Mouse (Mus musculus): ENCODE data around the gene Stx7. TPM values are rescaled to one million over a fixed set of nuclear protein-coding genes. Genes with fewer than 3 reads are reported as not detected.

The Stx7 gene
- polyA plus RNA-seq, 1 experiment from 2014 or later, result 127 TPM

GRCm38 (mm10) chr10:24138623-24139261 lies 10.4 kb upstream of the Stx7 start:
- no peaks in the 10 kb centered on the region for H3K27me3 ChIP-seq (replicated peaks)
- 48% methylated on average over 2 of the region's 2 CpGs for WGBS
- H3K4me3 ChIP-seq (replicated peaks), result no peak overlapping the region
- no peaks in the 10 kb centered on the region for H3K9me3 ChIP-seq
- peak; percentile 68 for ATAC-seq
- no peak overlapping the region for H3K9ac ChIP-seq
- H3K27ac ChIP-seq, result no peak overlapping the region
- 0 out of 2 replicates have a peak, but pooled peaks cover 2% of the 10 kb centered on the region for H3K4me1 ChIP-seq (replicated peaks)
- H3K36me3 ChIP-seq, result no peaks in the 10 kb centered on the region
- no peak overlapping the region for H3K4me2 ChIP-seq (replicated peaks)

GRCm38 (mm10) chr10:24142735-24143134 lies 6.4 kb upstream of the Stx7 start:
- 77% methylated on average over 3 of the region's 3 CpGs for WGBS
- Histone ChIP-seq H3K9ac (no peak overlapping the region), H3K9me3 (no peaks in the 10 kb centered on the region), H3K4me3 (replicated peaks) (no peak overlapping the region), H3K36me3 (no peaks in the 10 kb centered on the region), H3K27ac (no peak overlapping the region), H3K4me1 (replicated peaks) (0 out of 2 replicates have a peak, but pooled peaks cover 2% of the 10 kb centered on the region), H3K27me3 (replicated peaks) (no peaks in the 10 kb centered on the region), H3K4me2 (replicated peaks) (no peak overlapping the region)
- ATAC-seq, result no peak

DNA sequence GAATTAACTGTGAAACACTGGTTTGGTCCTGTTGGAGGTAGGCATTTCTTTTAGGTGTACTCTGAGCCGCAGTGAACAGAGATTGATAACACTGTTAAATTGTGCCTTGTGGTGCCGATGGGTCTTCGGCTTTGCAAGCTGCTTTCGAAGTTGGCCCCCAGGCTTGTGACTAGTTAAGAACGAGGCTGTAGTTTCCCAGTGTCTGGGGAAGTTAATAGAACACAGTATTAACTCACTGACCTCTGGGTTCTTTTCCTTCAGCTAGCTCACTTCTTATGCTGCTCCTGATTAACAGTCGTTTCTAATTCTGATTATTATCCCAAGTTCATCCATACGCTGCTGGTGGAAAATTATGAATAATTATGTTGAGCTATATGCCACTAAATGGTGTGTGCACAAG lies 984 bp downstream of the Stx7 start:
- Histone ChIP-seq H3K4me1 (replicated peaks) (peaks cover 11% of the 10 kb centered on the region; the same call in 1 of the 2 replicates), H3K27ac (no peak overlapping the region), H3K9ac (no peak overlapping the region), H3K36me3 (no peaks in the 10 kb centered on the region), H3K4me3 (replicated peaks) (peak overlapping the region; percentile 81), H3K9me3 (no peaks in the 10 kb centered on the region), H3K4me2 (replicated peaks) (peak overlapping the region; percentile 51), H3K27me3 (replicated peaks) (no peaks in the 10 kb centered on the region)
- 0 out of 2 replicates have a peak, but pooled peaks have one; percentile 19 for ATAC-seq
- WGBS, result 32% methylated on average over 7 of the region's 7 CpGs

DNA sequence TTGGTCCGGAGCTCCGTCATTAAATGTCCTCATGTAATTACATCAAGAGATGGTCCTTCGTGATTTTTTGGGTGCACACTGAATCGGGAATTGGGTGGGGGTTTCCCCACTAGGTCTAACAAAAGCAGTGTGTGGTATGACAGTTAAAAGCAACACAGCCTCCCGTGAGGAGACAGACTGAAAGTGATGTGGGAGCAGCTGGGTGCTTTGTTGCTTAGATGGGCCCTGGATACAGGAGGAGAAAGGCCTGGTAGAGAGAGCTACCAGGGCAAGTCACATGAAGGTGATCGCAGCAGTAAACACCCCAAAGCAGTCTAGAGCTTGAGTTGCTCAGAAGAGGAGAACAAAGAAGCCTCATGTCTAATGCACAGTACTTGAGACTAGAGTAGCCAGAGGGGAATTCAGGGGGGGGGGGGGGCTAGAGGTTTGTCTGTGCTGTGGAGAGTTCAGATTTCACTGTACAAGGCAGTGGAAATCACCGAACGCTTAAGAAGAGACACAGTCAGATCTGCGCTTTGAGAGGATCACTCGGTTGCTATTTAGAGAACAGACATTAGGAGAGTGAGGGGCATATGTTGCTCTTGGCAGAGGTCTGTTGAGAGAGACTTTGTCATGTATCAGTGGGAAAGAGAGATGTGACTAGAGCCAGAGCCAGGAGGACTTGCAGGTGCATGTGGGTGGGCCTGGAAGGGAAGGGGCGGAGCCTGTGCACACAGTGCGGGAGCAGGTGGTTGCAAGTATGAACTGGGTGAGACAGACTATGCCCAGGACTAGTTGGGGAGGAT lies 9.6 kb downstream of the Stx7 start:
- H3K9ac ChIP-seq, result no peak overlapping the region
- peaks cover 17% of the 10 kb centered on the region for H3K36me3 ChIP-seq
- no peak overlapping the region for H3K4me3 ChIP-seq (replicated peaks)
- no peaks in the 10 kb centered on the region for H3K4me1 ChIP-seq (replicated peaks)
- ATAC-seq, result no peak
- H3K27me3 ChIP-seq (replicated peaks), result no peaks in the 10 kb centered on the region
- H3K4me2 ChIP-seq (replicated peaks), result no peak overlapping the region
- H3K9me3 ChIP-seq, result no peaks in the 10 kb centered on the region
- WGBS, result 95% methylated on average over 12 of the region's 12 CpGs
- no peak overlapping the region for H3K27ac ChIP-seq

GRCm38 (mm10) chr10:24159575-24159974 lies 10.5 kb downstream of the Stx7 start:
- H3K9ac ChIP-seq, result no peak overlapping the region
- WGBS, result 46% methylated on average over 5 of the region's 5 CpGs
- peaks cover 6% of the 10 kb centered on the region for H3K4me1 ChIP-seq (replicated peaks)
- H3K36me3 ChIP-seq, result peaks cover 17% of the 10 kb centered on the region
- no peak overlapping the region for H3K4me3 ChIP-seq (replicated peaks)
- no peak overlapping the region for H3K27ac ChIP-seq
- H3K4me2 ChIP-seq (replicated peaks), result no peak overlapping the region
- no peaks in the 10 kb centered on the region for H3K27me3 ChIP-seq (replicated peaks)
- no peaks in the 10 kb centered on the region for H3K9me3 ChIP-seq
- ATAC-seq, result no peak

DNA sequence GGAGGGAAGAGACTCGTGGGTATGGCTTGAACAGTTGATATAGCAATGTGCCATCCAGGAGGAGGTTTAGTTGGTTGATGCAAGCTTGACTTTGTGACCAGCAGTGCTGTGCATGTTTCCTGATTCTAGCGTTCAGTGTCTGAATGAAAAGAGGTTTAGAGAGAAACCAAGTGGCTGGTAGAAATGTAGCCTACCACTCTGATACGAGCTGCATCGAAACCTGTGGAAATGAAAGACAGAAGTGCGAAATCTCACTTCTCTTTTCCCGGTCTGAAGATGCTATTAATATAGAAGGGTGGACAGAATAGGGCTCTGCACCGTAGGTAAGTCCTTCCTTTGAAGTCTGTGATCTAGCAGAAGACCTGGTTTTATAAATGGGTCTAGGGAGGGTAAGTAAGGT lies 11.2 kb downstream of the Stx7 start:
- no peaks in the 10 kb centered on the region for H3K9me3 ChIP-seq
- H3K9ac ChIP-seq, result no peak overlapping the region
- H3K4me1 ChIP-seq (replicated peaks), result peaks cover 11% of the 10 kb centered on the region
- H3K27ac ChIP-seq, result no peak overlapping the region
- no peak for ATAC-seq
- H3K4me2 ChIP-seq (replicated peaks), result no peak overlapping the region
- H3K36me3 ChIP-seq, result peaks cover 17% of the 10 kb centered on the region
- no peak overlapping the region for H3K4me3 ChIP-seq (replicated peaks)
- 86% methylated on average over 7 of the region's 7 CpGs for WGBS
- H3K27me3 ChIP-seq (replicated peaks), result no peaks in the 10 kb centered on the region

DNA sequence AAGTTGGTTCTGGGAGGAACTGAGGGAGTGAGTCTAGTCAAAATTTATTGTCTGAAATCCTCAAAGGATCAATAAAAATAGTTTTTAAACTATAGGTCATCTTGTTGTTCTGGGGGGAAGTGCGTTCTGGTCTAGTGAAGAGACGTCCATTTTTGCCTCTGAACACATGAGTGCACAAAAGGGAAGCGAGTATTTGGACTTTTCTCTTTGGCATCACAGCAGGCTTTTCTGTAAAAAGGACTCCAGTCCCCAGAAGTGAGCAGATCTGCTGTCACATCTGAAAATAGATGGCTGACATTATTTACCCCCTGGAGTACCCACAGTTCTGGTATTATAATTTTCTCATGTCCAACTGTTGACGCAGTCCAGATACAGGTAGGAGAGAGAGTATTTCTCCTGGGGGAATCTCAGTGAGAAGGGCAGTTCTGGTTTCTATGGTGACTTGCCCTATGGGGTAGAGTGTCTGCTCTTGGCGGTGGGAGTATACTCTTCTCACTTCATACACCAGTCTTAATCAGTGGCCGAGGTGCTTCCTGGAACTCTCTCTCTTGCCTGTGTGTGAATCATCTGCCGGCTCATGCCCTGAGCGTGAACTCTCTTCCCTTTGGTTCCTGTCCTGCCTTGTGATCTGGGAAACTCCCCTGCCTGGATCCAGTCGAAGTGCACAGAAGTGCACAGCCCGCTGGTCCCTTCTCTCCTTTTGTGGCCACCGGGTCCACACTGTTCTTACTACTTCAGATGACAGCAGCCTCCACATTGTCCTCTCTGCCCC lies 15.2 kb downstream of the Stx7 start:
- H3K4me2 ChIP-seq (replicated peaks), result peak overlapping the region; percentile 19; the same call in 1 of the 2 replicates
- ATAC-seq, result peak; percentile 90
- no peaks in the 10 kb centered on the region for H3K27me3 ChIP-seq (replicated peaks)
- no peak overlapping the region for H3K4me3 ChIP-seq (replicated peaks)
- 0 out of 2 replicates have a peak, but pooled peaks cover under 1% of the 10 kb centered on the region for H3K36me3 ChIP-seq
- WGBS, result 26% methylated on average over 11 of the region's 11 CpGs
- H3K9ac ChIP-seq, result no peak overlapping the region
- no peaks in the 10 kb centered on the region for H3K9me3 ChIP-seq
- 0 out of 2 replicates have a peak overlapping the region, but pooled peaks have one; percentile 13 for H3K27ac ChIP-seq
- H3K4me1 ChIP-seq (replicated peaks), result peaks cover 11% of the 10 kb centered on the region

- no peaks in the 10 kb centered on the region for H3K36me3 ChIP-seq
These were observed 15.8 kb downstream of the Stx7 start for GRCm38 (mm10) chr10:24164909-24165304.

DNA sequence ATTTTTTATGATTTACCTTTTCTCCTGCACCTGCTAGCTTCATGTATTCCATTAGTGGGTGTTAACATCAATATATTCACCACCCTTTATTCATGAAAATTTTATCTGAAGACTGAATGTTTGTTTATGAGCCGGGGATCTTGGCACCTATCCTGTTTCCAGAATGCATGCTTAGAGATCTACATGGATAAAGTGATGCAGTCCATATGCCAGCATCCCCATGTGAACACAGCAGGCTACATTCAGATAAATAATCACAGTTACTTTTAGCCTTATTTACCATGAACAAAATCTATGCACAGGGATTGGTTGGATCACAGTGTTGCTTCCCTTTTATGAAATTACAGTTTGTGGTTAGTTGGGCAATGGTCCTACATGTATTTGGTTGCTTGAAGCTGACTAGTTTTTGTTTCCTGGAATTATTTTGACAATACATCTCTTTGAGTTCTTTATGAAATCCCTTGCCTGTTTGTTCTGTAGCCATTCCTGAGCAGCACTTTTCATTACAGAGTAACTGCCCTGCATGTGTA lies 16.5 kb downstream of the Stx7 start:
- ATAC-seq, result no peak
- Histone ChIP-seq H3K4me3 (replicated peaks) (no peak overlapping the region), H3K9me3 (no peaks in the 10 kb centered on the region), H3K4me1 (replicated peaks) (peaks cover 11% of the 10 kb centered on the region), H3K36me3 (no peaks in the 10 kb centered on the region), H3K9ac (no peak overlapping the region), H3K4me2 (replicated peaks) (no peak overlapping the region), H3K27me3 (replicated peaks) (no peaks in the 10 kb centered on the region), H3K27ac (no peak overlapping the region)
- WGBS, result 62% methylated on average over 1 of the region's 1 CpGs

More at GRCm38 (mm10) chr10:24164909-24165304, 15.8 kb downstream of the Stx7 start:
- Histone ChIP-seq H3K9me3 (no peaks in the 10 kb centered on the region), H3K27me3 (replicated peaks) (no peaks in the 10 kb centered on the region), H3K4me1 (replicated peaks) (peaks cover 11% of the 10 kb centered on the region), H3K9ac (no peak overlapping the region), H3K4me3 (replicated peaks) (no peak overlapping the region), H3K27ac (0 out of 2 replicates have a peak overlapping the region, but pooled peaks have one; percentile 13), H3K4me2 (replicated peaks) (0 out of 2 replicates have a peak overlapping the region, but pooled peaks have one; percentile 19)
- WGBS, result 66% methylated on average over 6 of the region's 6 CpGs
- ATAC-seq, result peak; percentile 50

DNA sequence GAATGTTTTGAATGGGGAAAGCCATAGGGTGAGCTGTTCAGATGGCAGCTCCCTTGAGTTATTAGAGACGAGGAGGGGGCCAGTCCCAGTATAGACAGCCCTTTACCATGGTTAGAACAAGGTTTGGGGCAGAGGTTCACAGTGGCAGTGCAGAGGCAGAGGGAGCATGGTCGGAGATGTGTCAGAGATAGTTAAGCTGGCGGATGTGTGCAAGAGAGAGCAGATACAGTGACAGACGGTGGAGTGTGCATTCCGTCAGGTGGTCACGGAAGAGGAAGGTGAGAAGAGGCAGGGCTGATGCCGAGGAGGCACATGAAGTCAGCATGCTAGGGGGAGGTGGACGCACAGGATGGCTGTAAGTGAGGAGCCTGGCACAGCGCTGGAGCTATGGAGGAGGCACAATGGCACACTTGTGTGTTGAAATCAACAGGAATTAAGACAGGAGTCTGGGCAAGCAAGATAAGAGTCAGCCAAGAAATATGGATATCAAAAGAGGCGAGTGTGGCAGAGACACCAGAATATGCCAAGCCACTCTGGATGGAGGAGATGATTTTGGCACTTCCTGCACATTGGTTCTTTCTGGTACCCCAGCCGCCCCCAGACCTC lies 19.0 kb downstream of the Stx7 start:
- Histone ChIP-seq H3K27me3 (replicated peaks) (no peaks in the 10 kb centered on the region), H3K4me2 (replicated peaks) (no peak overlapping the region), H3K9ac (no peak overlapping the region), H3K36me3 (no peaks in the 10 kb centered on the region), H3K27ac (no peak overlapping the region), H3K9me3 (no peaks in the 10 kb centered on the region), H3K4me1 (replicated peaks) (peaks cover 11% of the 10 kb centered on the region), H3K4me3 (replicated peaks) (no peak overlapping the region)
- no peak for ATAC-seq
- 81% methylated on average over 11 of the region's 11 CpGs for WGBS

DNA sequence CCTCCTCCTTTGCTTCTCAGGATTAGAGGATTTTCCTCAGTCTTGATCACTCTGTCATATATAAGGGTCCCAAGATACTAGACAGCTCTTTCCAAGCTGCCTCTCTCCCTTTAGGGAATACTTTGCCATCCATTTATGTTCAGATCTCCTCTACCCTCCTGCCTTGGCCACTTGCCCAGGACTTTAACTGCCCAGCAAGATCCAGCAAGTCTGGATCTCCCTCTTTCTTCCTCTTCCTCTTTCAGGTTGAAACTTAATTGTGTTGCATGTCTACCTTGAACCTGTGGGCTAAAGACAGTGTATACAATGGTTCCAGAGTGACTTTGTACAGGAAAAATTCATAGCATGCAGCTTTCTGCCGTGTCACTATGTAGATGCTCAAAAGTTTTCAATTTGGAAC lies 19.8 kb downstream of the Stx7 start:
- 93% methylated on average over 1 of the region's 1 CpGs for WGBS
- H3K4me2 ChIP-seq (replicated peaks), result no peak overlapping the region
- H3K9me3 ChIP-seq, result no peaks in the 10 kb centered on the region
- no peak overlapping the region for H3K9ac ChIP-seq
- H3K4me3 ChIP-seq (replicated peaks), result no peak overlapping the region
- H3K36me3 ChIP-seq, result no peaks in the 10 kb centered on the region
- no peaks in the 10 kb centered on the region for H3K27me3 ChIP-seq (replicated peaks)
- ATAC-seq, result no peak
- peaks cover 11% of the 10 kb centered on the region for H3K4me1 ChIP-seq (replicated peaks)
- no peak overlapping the region for H3K27ac ChIP-seq
